Mouse (Mus musculus): ENCODE measurements around the gene Tgfb2. TPM values are rescaled to one million over a fixed set of nuclear protein-coding genes. Genes with fewer than 3 reads are reported as not detected.

Tgfb2 gene
- 21.5 and 26.2 TPM in 2 replicates for polyA plus RNA-seq (2014; fragmentation: Nextera tagmentation; extraction: Ambion mirVana)

GRCm38 (mm10) chr1:186705915-186706248 lies at the start of gene Tgfb2:
Gene Tgfb2, minus strand, starts transcription at chr1:186705989.
- H3K4me2 ChIP-seq (ENCODE audit: low read length) = peak within 1 kb of the TSS; percentile 80
- ATAC-seq (replicated peaks; ENCODE audit: low FRiP score, low TSS enrichment, low read depth) = peak; percentile 19
- H3K36me3 ChIP-seq (ENCODE audit: control insufficient read depth, insufficient read depth, low read length) = no peaks in the 10 kb centered on the region
- peaks cover 12% of the 10 kb centered on the region for H3K4me1 ChIP-seq (replicated peaks; ENCODE audit: control insufficient read depth, insufficient read depth, low read length)
- peaks cover 10% of the 10 kb centered on the region for H3K27me3 ChIP-seq (replicated peaks; ENCODE audit: control insufficient read depth, insufficient read depth, low read length)
- DNase-seq (ENCODE audit: low spot score) = no peak
- H3K9me3 ChIP-seq (ENCODE audit: control insufficient read depth, low read length) = no peaks in the 10 kb centered on the region
- H3K27ac ChIP-seq (ENCODE audit: low read depth) = peak within 1 kb of the TSS; percentile 73
- 3% methylated on average over 12 of the region's 12 CpGs for WGBS
- peak within 1 kb of the TSS; percentile 58 for H3K4me3 ChIP-seq (ENCODE audit: low read depth, low read length)
- H3K9ac ChIP-seq (ENCODE audit: low read length) = peak within 1 kb of the TSS; percentile 61

- Histone ChIP-seq H3K36me3 (ENCODE audit: control insufficient read depth, insufficient read depth, low read length) (peaks cover 9% of the 10 kb centered on the region; the same call in 1 of the 2 replicates), H3K9me3 (ENCODE audit: control insufficient read depth, low read length) (no peaks in the 10 kb centered on the region), H3K4me1 (replicated peaks; ENCODE audit: control insufficient read depth, insufficient read depth, low read length) (peaks cover 12% of the 10 kb centered on the region; the same call in 1 of the 2 replicates), H3K4me3 (ENCODE audit: low read depth, low read length) (peak overlapping the region; percentile 73), H3K27ac (ENCODE audit: low read depth) (peak overlapping the region; percentile 82), H3K27me3 (replicated peaks; ENCODE audit: control insufficient read depth, insufficient read depth, low read length) (no peaks in the 10 kb centered on the region), H3K9ac (ENCODE audit: low read length) (peak overlapping the region; percentile 88), H3K4me2 (ENCODE audit: low read length) (peak overlapping the region; percentile 91)
- WGBS = 36% methylated on average over 10 of the region's 10 CpGs
- DNase-seq (ENCODE audit: low spot score) (peak; percentile 58), ATAC-seq (replicated peaks; ENCODE audit: low FRiP score, low TSS enrichment, low read depth) (peak; percentile 62)
These were observed 44.0 kb upstream of the Tgfb2 start for GRCm38 (mm10) chr1:186749675-186750283.

- Histone ChIP-seq H3K4me2 (ENCODE audit: low read length) (peak within 1 kb of the TSS; percentile 91), H3K9ac (ENCODE audit: low read length) (peak within 1 kb of the TSS; percentile 88), H3K4me3 (ENCODE audit: low read depth, low read length) (peak within 1 kb of the TSS; percentile 73), H3K4me1 (replicated peaks; ENCODE audit: control insufficient read depth, insufficient read depth, low read length) (peaks cover 12% of the 10 kb centered on the region; the same call in 1 of the 2 replicates), H3K36me3 (ENCODE audit: control insufficient read depth, insufficient read depth, low read length) (peaks cover 9% of the 10 kb centered on the region; the same call in 1 of the 2 replicates), H3K27ac (ENCODE audit: low read depth) (peak within 1 kb of the TSS; percentile 82), H3K27me3 (replicated peaks; ENCODE audit: control insufficient read depth, insufficient read depth, low read length) (no peaks in the 10 kb centered on the region), H3K9me3 (ENCODE audit: control insufficient read depth, low read length) (no peaks in the 10 kb centered on the region)
- DNase-seq (ENCODE audit: low spot score) = peak; percentile 98
- WGBS = under 1% methylated on average over 46 of the region's 46 CpGs
- peak; percentile 93 for ATAC-seq (replicated peaks; ENCODE audit: low FRiP score, low TSS enrichment, low read depth)
These were observed 43.2 kb upstream of the Tgfb2 start, which contains the start of gene Rrp15 for GRCm38 (mm10) chr1:186748724-186749653. Gene Rrp15, minus strand, starts transcription at chr1:186749358.

- no peaks in the 10 kb centered on the region for H3K4me1 ChIP-seq (replicated peaks; ENCODE audit: control insufficient read depth, insufficient read depth, low read length)
- DNase-seq (ENCODE audit: low spot score) (no peak), ATAC-seq (replicated peaks; ENCODE audit: low FRiP score, low TSS enrichment, low read depth) (no peak)
- no peak overlapping the region for H3K9ac ChIP-seq (ENCODE audit: low read length)
- H3K4me2 ChIP-seq (ENCODE audit: low read length) = no peak overlapping the region
- H3K4me3 ChIP-seq (ENCODE audit: low read depth, low read length) = no peak overlapping the region
- H3K27me3 ChIP-seq (replicated peaks; ENCODE audit: control insufficient read depth, insufficient read depth, low read length) = no peaks in the 10 kb centered on the region
- H3K27ac ChIP-seq (ENCODE audit: low read depth) = no peak overlapping the region
- 53% methylated on average over 7 of the region's 7 CpGs for WGBS
- H3K9me3 ChIP-seq (ENCODE audit: control insufficient read depth, low read length) = no peaks in the 10 kb centered on the region
- peaks cover 46% of the 10 kb centered on the region for H3K36me3 ChIP-seq (ENCODE audit: control insufficient read depth, insufficient read depth, low read length)
These were observed 34.0 kb upstream of the Tgfb2 start for GRCm38 (mm10) chr1:186739828-186740227.

GRCm38 (mm10) chr1:186735537-186735936 lies 29.7 kb upstream of the Tgfb2 start:
- H3K9ac ChIP-seq (ENCODE audit: low read length) = no peak overlapping the region
- H3K36me3 ChIP-seq (ENCODE audit: control insufficient read depth, insufficient read depth, low read length) = peaks cover 63% of the 10 kb centered on the region
- WGBS = 94% methylated on average over 5 of the region's 5 CpGs
- DNase-seq (ENCODE audit: low spot score) = no peak
- no peak overlapping the region for H3K27ac ChIP-seq (ENCODE audit: low read depth)
- no peaks in the 10 kb centered on the region for H3K27me3 ChIP-seq (replicated peaks; ENCODE audit: control insufficient read depth, insufficient read depth, low read length)
- no peak overlapping the region for H3K4me2 ChIP-seq (ENCODE audit: low read length)
- no peaks in the 10 kb centered on the region for H3K4me1 ChIP-seq (replicated peaks; ENCODE audit: control insufficient read depth, insufficient read depth, low read length)
- H3K9me3 ChIP-seq (ENCODE audit: control insufficient read depth, low read length) = no peaks in the 10 kb centered on the region
- H3K4me3 ChIP-seq (ENCODE audit: low read depth, low read length) = no peak overlapping the region
- no peak for ATAC-seq (replicated peaks; ENCODE audit: low FRiP score, low TSS enrichment, low read depth)

GRCm38 (mm10) chr1:186733052-186733451 lies 27.3 kb upstream of the Tgfb2 start:
- DNase-seq (ENCODE audit: low spot score) (no peak), ATAC-seq (replicated peaks; ENCODE audit: low FRiP score, low TSS enrichment, low read depth) (no peak)
- Histone ChIP-seq H3K9me3 (ENCODE audit: control insufficient read depth, low read length) (no peaks in the 10 kb centered on the region), H3K4me3 (ENCODE audit: low read depth, low read length) (no peak overlapping the region), H3K4me1 (replicated peaks; ENCODE audit: control insufficient read depth, insufficient read depth, low read length) (no peaks in the 10 kb centered on the region), H3K4me2 (ENCODE audit: low read length) (no peak overlapping the region), H3K27ac (ENCODE audit: low read depth) (no peak overlapping the region), H3K36me3 (ENCODE audit: control insufficient read depth, insufficient read depth, low read length) (peaks cover 59% of the 10 kb centered on the region), H3K9ac (ENCODE audit: low read length) (no peak overlapping the region), H3K27me3 (replicated peaks; ENCODE audit: control insufficient read depth, insufficient read depth, low read length) (no peaks in the 10 kb centered on the region)
- 88% methylated on average over 8 of the region's 8 CpGs for WGBS

- H3K9me3 ChIP-seq (ENCODE audit: control insufficient read depth, low read length) = no peaks in the 10 kb centered on the region
- 0 out of 2 replicates have a peak, but pooled peaks have one; percentile 23 for ATAC-seq (replicated peaks; ENCODE audit: low FRiP score, low TSS enrichment, low read depth)
These were observed 23.0 kb upstream of the Tgfb2 start for GRCm38 (mm10) chr1:186728778-186729177.

GRCm38 (mm10) chr1:186726117-186726516 lies 20.3 kb upstream of the Tgfb2 start:
- 62% methylated on average over 7 of the region's 7 CpGs for WGBS
- no peaks in the 10 kb centered on the region for H3K27me3 ChIP-seq (replicated peaks; ENCODE audit: control insufficient read depth, insufficient read depth, low read length)
- no peak for ATAC-seq (replicated peaks; ENCODE audit: low FRiP score, low TSS enrichment, low read depth)

More at GRCm38 (mm10) chr1:186728778-186729177, 23.0 kb upstream of the Tgfb2 start:
- Histone ChIP-seq H3K36me3 (ENCODE audit: control insufficient read depth, insufficient read depth, low read length) (peaks cover 20% of the 10 kb centered on the region; the same call in 1 of the 2 replicates), H3K9ac (ENCODE audit: low read length) (no peak overlapping the region), H3K27ac (ENCODE audit: low read depth) (no peak overlapping the region), H3K4me2 (ENCODE audit: low read length) (no peak overlapping the region), H3K4me1 (replicated peaks; ENCODE audit: control insufficient read depth, insufficient read depth, low read length) (0 out of 2 replicates have a peak, but pooled peaks cover 4% of the 10 kb centered on the region), H3K4me3 (ENCODE audit: low read depth, low read length) (no peak overlapping the region), H3K27me3 (replicated peaks; ENCODE audit: control insufficient read depth, insufficient read depth, low read length) (no peaks in the 10 kb centered on the region)
- WGBS = 75% methylated on average over 4 of the region's 4 CpGs
- DNase-seq (ENCODE audit: low spot score) = no peak

More at GRCm38 (mm10) chr1:186726117-186726516, 20.3 kb upstream of the Tgfb2 start:
- Histone ChIP-seq H3K9me3 (ENCODE audit: control insufficient read depth, low read length) (no peaks in the 10 kb centered on the region), H3K4me2 (ENCODE audit: low read length) (no peak overlapping the region), H3K27ac (ENCODE audit: low read depth) (no peak overlapping the region), H3K4me3 (ENCODE audit: low read depth, low read length) (no peak overlapping the region), H3K36me3 (ENCODE audit: control insufficient read depth, insufficient read depth, low read length) (peaks cover 16% of the 10 kb centered on the region), H3K9ac (ENCODE audit: low read length) (no peak overlapping the region), H3K4me1 (replicated peaks; ENCODE audit: control insufficient read depth, insufficient read depth, low read length) (0 out of 2 replicates have a peak, but pooled peaks cover 4% of the 10 kb centered on the region)
- DNase-seq (ENCODE audit: low spot score) = no peak
